In genomic region chr5:113955281-113955680, GRCm38 (mm10) we compare ENCODE assay signal across 27 mouse cellular contexts. TPM values are rescaled to one million over a fixed set of nuclear protein-coding genes. Genes with fewer than 3 reads are reported as not detected.
"Had no signal": no experiment of that assay in that cellular context is flagged by ENCODE, and none has a peak within 500 bp of the region (broad histone marks: within the 10 kb centered on the region; RNA-seq: fewer than 3 reads in every experiment).

No protein-coding gene starts in this region.

- H3K27ac ChIP-seq: kidney, postnatal 0 days; layer of hippocampus, adult 2 months; limb, embryonic 10.5 days; limb, embryonic 13.5 days; liver, embryonic 15.5 days; neural tube, embryonic 12.5 days; neural tube, embryonic 15.5 days; stomach, postnatal 0 days had no signal

- DNase-seq: kidney, postnatal 25 days; layer of hippocampus, adult 9-11 months; liver; lung, adult 2 months; lung, postnatal 14 days; lung, postnatal 4 days; midbrain, embryonic 14.5 days; right cerebral cortex, adult 18-20 months; right cerebral cortex, postnatal 14 days; right cerebral cortex, postnatal 4 days; thymus, postnatal 36 days had no signal

- H3K9me3 ChIP-seq: limb, embryonic 10.5 days; limb, embryonic 13.5 days; liver, embryonic 15.5 days; neural tube, embryonic 12.5 days; neural tube, embryonic 15.5 days had no signal

- H3K27me3 ChIP-seq: limb, embryonic 13.5 days; liver, embryonic 15.5 days; neural tube, embryonic 12.5 days; neural tube, embryonic 15.5 days had no signal

- H3K4me3 ChIP-seq: layer of hippocampus, adult 2 months; limb, embryonic 10.5 days; limb, embryonic 13.5 days; liver, embryonic 15.5 days; neural tube, embryonic 12.5 days; neural tube, embryonic 15.5 days had no signal

- H3K9ac ChIP-seq: limb, embryonic 13.5 days; liver, embryonic 15.5 days; neural tube, embryonic 12.5 days had no signal

- H3K4me2 ChIP-seq: limb, embryonic 13.5 days; liver, embryonic 15.5 days; midbrain, embryonic 11.5 days; neural tube, embryonic 12.5 days; neural tube, embryonic 15.5 days had no signal

RNA-seq across cellular contexts. Expression of gene Dao, which starts 48.2 kb away (rescaled TPM):
- total RNA-seq: layer of hippocampus, adult 2 months; layer of hippocampus, postnatal 25 days; left cerebral cortex, adult 18-20 months; left cerebral cortex, postnatal 25 days; megakaryocyte progenitor cell, adult 5-6 weeks; megakaryocyte-erythroid progenitor cell, adult 5-6 weeks had no signal
- polyA plus RNA-seq: limb, embryonic 10.5 days; limb, embryonic 13.5 days; liver, embryonic 15.5 days; lung, embryonic 16.5 days; midbrain, embryonic 11.5 days; midbrain, embryonic 14.5 days; neural tube, embryonic 12.5 days; neural tube, embryonic 15.5 days; urinary bladder, adult 2 months had no signal
